Mouse (Mus musculus): ENCODE results near the gene Ppp6r1.

Ppp6r1 gene

DNA sequence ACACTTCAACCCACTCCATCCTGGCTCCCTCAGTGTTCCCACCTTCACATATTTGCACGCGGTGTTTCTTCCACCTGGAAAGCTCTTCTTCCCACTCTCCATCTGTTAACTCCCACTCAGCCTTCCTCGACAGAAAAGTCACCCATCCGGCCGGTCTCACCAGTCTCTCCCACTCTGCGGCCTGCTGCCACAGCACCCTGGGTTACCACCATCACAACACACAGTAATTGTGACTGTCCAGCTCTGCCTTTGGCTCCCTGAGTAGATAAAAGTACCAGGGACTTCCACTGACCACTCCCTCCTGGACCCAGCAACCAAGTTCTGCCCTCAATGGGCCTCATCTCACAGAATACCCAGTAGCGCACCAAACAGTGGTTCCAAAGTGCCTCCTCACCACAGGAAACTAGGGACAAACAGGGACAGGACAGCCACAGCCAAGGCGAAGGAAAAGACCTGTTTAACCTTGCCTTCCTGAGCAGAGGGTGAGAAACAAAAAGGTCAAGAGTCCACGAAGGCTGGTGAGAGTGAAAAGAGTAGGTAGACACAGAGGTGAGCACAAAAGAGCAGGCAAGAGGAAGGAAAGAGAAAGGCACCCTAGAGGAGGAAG is 1.2 kb downstream of the Ppp6r1 start:
- DNase-seq = no peak

DNA sequence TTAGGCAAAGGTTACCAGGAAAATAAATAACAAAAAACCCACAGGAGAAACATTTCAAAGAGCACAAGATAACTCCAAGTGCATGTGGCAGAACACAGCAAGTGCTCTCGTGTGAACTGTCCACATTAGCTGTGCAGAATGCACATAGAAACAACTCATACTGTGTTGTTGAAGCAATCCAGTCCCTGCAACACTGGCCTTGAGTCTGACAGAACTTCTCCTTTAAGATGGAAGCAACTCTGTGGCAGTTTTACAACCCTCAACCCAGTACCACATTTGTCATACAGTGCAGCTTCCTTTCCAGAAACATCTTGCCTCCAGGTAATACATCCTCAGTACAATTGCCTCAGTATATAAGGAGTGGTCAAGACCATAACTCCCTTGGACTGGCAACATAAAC is 2.0 kb downstream of the Ppp6r1 start:
- DNase-seq = no peak

DNA sequence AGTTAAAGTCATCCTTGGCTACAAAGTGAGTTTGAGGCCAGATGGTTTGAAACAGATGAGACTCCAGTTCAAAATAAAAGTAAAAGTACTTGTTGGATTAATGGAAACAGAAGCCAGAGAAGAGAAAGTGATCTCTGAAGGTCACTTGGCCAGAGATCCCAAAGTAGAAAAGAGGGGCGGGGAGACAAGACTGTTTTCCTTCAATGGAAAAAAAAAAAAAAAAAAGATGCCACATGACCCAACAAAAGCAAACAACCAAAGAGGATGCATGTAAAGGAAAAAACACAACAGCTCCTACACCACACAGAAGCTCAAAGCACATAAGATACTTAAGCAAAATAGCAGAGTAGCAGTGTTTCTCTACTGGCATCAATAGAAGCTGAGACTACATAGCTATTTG is 2.9 kb downstream of the Ppp6r1 start:
- no peak for DNase-seq

DNA sequence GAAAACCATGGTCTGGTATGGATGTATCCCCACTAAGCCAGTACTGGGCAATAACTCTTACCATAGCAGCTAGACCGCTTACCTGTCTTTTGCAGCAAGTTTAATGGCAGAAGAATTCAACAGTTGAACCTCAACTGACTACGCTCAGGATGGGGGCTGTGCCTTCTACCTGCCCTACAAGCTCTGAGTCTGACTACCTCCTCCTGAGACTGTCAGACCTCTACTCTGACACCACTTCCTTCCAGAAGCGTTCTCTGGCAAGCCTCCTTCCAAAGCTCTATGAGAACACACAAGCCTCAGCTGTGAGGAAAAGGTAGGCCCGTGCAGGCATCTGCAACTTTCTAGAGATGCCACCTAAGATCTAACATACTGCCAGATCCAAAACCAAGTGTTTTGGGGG is 3.4 kb downstream of the Ppp6r1 start:
- DNase-seq = no peak

DNA sequence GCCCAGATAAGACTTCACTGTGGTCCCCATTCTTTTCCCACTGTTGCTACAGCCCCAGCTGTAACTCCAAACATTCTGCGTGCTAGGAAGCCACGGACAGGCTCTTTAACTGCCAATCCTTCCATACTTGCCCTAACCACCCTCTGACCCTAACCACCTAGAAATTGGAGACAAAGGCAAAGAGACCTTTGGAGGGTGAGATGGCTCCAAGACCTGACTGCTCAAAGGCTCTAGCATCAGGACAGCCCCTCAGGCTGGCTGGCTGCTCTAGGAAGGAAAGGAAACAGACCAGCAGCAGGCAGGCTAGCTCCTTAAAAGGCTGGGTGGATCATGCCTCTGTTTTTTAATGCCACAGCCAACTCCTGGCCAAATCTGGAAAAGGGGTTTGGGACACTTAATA is 4.6 kb downstream of the Ppp6r1 start:
- no peak for DNase-seq

DNA sequence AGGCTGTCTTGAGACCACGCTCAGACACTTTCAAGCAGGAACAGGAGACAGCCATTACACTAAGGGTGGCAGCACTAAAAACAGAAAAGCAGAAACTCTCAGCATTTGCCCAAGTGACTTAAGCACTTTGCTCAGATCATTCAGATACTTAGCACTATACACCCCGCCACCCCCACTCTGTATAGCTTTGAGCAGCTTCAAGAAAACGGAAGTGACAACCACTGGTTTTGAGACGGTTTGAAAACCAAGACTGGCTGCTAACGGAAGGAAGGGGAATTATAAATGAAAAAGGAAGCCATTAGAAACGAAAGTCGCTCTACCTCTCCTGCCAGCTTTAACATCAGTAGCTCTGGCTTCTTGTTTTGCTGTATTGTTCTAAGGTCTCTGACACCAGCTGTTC is 5.0 kb downstream of the Ppp6r1 start:
- no peak for DNase-seq

DNA sequence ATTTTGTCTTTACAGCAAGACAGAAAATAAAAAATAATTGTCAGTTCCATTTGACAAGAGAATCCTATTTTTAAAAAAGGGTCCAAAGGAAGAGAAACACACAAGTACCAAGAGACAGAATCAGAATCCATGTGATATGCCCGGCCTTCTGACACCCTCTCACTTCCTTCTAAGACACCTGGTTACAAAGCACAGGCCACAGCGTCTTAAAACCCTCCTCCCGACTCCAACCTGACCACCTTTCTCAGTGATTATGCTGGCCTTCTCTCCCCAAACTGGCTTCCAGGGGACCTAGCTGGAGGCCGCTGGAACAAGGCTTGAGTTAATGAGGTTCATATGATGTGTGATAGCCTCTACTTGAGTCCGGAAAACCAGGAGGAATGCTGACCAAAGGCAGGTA is 5.5 kb downstream of the Ppp6r1 start:
- no peak for DNase-seq

DNA sequence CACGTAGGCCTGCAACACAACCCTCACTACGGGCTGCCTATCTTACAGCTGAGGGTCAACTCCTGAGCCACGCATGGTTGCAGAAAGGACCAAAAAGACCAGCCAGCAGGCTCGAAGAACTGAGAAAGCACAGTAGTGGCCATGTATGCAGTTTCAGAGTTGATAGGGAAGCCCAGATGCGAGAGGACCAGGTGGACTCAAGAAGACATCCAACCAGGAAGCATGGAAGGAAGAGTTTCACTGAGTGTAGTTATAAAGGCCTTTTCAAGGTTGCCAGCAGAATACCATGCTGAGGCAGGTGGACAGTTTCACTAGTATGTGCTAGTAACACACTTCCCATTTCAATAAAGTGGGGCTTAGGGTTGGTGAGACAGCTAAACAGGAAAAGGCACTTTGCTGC is 6.1 kb downstream of the Ppp6r1 start:
- no peak for DNase-seq

DNA sequence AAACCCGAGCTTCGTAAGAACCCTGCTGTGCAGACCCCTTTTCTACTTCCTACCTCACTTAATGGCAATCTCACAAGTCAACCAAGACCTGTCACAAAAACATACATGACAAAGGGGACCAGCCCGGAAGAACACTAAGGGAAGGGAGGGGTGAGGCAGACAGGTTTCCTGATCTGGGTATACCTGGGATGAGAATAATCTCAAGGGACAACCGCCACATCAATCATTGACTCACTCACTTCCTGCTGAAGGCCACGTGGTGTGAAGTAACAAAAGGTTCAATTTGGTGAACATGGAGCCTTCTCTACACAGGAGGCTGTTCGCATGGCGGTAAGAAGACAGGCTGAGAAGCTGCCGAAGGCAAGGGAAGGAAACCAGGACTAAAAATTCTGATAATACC is 7.2 kb downstream of the Ppp6r1 start:
- no peak for DNase-seq

DNA sequence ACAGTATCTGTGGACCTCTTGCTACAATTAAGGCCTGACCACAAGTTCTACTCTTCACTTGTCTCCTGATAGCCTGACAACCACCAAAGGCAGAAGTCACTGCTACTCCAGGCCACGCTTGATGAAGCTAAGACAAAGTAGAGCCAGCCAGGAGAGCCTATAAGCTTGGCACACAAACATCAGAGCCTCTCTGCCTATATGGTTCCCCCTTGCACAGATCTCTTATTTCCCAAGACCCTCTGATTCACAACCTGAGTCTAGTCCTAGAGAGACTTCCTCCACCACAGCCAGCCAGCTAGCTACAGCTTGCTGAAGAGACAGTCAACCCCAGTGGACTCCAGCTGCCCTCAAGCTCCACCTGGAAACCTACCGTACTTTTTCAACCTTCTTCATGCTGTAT is 10.8 kb downstream of the Ppp6r1 start:
- DNase-seq = no peak

DNA sequence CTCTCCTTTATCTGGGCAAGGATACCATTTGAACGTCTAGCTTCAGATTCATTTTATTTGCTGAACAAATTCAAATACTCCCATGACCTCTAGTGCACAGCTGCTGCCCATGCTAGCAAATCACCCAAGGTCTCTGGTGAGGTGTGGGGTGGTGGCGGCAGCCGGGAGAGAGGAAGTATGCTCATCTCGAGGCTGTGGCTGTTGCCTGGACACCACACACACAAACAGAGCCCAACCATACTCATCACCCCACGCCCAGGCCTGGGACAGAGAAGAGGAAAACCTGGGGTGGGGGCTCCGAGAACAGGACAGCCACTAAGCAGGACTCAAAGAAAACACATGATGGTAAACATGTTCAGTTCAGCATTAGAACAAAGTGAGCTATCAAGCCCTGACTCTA is 11.5 kb downstream of the Ppp6r1 start:
- DNase-seq = no peak

DNA sequence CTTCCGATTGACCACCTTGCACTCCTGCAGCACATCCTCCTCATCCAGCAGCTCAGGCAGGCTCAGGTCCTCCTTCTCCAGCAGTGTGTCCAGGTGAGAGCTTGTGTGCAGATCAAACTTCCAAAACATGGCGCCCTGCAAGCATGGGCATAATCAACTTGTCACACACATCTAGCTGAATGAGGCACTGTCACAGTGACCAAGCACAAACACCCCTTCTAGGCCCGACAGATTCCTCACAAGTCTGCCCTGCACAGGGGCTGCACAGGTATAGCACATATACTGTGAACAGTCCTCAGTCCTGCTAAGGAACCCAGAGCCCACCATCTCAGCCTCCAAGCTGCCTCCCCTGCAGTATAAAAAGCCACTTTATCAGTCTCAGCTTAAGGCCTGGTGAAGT is 12.0 kb downstream of the Ppp6r1 start:
- no peak for DNase-seq

DNA sequence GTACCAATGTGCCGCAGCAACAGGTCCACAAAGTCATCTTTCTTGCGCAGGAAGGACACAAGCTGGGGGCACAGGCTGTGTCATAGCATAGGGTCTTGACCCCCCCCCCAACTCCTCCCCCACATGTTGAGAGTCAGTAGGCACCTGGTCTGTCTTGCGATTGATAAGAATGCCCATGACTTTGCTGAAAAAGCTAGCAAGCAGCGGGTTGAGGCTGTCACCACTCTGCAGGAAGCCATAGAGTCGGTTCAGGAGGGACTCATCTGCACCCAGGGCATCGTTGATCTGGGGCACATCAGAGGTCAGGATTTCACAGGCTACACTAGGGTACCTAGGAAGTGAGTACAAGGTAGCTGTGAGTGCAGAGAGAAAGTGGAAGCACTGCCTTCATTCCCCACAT is 15.6 kb downstream of the Ppp6r1 start:
- DNase-seq = no peak

DNA sequence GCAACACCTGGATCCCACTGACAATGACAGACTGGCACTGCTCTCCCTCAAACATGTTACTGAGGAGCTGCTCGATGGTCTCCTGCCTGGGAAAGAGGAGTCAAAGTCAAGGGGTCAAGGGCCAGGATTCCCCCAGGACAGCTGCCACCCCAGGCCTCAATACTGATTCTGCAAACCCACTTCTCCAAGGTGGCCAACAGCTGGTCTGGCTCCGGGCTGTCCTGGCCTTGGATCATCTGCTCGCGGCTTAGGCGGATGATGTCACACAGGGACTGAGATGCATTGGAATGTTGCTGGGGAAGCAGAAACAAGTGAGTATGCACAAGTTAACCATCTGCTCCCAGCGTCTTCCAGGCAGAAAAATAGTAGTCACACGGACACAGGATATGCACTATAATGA is 16.9 kb downstream of the Ppp6r1 start:
- DNase-seq = no peak

DNA sequence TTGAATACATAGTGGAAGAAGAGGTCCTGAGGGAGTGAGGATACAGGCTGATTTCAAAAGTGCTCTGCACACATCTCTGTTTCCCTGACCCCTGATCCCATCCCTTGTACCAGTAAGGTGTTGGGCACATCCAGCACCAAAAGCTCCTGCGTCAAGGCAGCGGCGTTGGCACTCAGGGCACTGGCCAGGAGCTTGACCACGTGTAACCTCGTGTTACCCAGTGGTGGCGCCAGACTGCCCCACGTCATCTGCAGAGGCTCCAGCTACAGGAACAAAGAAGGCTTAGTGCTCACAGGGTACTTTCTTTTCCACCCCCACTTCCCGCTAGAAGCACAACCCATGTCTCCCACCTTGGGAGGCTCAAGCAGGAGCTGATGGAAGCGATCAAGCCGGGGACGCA is 17.7 kb downstream of the Ppp6r1 start:
- no peak for DNase-seq

DNA sequence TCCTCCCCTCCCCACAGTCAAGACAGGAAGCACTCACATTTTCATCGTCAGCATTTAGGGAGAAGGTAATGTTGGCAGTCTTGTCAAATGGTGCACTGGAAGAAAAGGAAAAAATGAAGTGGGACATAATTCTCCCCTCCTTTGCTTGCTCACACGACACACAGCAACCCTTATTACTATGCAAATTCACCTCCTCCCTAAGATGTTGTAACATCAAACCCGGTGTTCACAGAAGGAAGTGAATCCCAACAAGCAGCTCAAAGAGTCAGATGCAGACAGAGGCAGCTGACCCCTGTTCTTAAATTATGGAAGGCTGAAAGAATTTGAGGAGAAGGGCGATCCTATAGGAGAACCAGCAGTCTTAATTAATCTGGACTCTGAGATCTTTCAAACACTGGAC is 22.6 kb downstream of the Ppp6r1 start:
- DNase-seq = no peak

DNA sequence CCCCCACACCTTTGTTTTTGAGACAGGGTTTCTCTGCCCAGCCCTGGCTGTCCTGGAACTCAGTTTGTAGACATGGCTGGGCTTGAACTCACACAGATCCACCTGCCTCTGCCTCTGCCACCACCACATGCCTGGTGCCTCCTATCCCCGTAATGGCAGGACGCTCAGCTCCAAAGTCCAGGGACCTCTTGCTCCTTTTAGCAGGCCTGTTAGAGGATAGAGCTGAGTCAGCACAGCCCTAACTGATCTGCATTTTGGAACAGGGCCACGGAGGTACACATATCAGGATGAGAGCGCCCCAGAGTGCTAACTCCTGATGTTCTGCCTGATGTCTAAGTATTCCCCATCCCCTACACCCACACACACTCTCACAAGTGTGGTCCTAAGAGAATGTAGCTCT is 27.8 kb downstream of the Ppp6r1 start, which contains the start of gene Tmem86b:
Gene Tmem86b (minus strand): TSS at position 392 of the 400 bp plus-strand sequence.
- DNase-seq = no peak

DNA sequence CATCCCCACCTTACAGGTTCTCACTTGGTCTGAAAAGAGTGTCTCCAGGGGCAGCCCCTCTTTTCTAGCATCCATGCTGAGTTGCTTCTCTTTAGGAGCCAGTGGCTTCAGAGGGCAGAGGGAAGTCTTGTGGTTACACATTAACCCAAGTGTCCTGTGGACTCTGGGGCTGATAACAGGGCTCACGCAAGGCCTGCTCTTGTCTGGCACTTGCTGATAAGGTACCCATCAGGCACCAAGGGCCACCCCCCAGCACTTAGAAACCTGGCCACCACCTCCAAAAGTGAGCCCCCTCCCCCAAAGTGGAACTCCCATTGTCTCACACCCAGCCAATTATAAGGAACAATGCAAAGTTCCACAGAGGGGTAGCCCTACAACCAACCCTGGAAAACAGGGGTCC is 28.6 kb downstream of the Ppp6r1 start:
- DNase-seq = no peak

DNA sequence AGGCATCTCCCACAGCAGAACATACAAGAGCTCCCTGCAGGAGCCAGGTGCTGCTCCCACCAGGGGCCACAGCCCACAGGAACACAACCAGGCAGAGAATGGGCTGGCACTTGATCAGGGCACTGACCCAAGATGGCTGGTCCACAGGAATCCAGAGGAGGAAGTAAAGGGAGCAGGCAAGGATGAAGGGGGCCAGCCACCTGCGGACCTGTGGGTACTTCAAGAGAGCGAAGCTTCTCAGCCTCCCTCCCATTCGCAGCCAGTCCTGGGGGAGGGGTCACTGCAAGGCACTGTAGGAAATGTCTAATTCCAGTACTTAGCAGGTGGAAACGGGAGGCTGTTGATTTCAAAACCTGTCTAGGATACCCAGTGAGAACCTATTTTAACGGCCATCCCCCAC is 29.2 kb downstream of the Ppp6r1 start:
- peak; percentile 41 to 55 for DNase-seq

DNA sequence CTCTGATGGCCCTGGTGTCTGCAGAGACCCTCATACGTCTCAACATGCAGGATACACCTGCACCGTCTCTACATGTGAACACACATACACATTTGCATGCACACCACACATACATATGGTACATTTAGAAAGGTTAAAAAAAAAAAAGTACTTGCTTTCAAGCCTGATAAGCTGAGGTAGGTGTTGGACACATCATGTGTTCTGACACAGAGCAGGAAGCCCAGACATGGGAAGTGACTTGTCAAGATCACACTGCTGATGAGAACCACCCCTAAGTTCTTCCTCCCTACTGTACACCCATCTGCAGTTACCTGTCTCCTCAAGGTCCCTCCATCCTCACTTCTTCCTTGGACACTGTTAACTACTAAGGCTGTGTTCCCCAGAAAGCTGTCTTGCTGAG is 32.9 kb downstream of the Ppp6r1 start:
- no peak for DNase-seq

DNA sequence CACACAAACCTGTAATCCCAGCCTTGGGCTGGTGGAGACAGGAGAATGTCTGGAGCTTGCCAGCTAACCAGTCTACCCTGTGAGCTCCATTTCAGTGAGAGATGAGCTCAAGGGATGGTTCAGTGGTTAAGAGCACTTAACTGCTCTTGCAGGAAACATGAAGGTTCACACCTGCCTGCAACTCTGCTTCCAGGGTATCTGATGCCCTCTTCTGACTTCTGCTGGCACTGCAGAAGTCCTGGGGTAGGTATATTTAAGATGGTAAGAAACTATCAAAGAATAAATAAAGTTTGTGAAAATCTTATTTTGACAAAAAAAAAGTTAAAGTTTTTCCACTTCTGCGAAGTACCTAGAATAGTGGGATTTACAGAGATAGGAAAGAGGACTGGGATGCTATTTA is 34.5 kb downstream of the Ppp6r1 start:
- peak in 1 of 2 experiments; percentile 30 for DNase-seq

DNA sequence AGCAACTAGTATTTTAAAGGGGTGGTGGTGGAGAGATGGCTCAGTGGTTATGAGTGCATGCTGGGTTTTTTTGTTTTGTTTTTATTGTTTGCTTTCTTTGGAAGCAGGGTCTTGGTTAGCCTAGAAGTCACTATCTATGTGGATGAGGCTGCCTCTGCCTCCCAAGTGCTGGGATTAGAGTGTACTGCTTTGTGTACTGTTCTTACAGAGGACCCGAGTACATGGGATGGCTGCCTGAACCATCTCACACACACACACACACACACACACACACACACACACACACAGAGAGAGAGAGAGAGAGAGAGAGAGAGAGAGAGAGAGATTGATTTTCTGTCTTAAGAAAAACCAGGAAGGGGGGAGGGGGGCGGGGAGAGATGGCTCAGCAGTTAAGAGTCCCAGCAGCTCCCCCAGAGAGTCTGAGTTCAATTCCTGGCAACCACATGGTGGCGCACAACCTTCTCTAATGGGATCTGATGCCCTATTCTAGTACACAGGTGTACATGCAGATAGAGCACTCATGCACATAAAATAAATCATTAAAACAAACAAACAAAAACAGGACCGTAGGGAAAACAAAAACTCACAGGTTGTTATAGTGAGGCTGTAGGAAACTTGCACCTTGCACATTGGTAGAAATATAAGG is 35.2 kb downstream of the Ppp6r1 start:
- peak; percentile 69 to 75 for DNase-seq

DNA sequence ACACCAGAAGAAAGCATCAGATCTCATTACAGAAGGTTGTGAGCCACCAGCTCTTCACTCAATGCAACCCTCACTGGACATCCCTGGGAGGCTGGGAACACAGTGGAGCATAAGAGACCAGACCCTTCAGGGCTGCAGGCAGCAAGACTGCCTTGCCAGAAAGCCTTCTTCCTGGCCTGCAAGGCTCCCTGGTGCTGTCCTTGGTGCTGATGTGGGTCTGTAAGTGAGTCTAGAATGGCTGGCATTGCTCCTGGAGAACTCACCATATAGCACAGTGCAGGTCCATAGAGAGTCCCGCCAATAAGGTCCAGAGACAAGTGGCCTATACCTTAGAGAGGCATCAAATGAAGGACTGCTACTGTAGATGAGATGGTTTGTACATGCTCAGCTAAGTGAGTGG is 38.8 kb downstream of the Ppp6r1 start:
- DNase-seq = no peak

DNA sequence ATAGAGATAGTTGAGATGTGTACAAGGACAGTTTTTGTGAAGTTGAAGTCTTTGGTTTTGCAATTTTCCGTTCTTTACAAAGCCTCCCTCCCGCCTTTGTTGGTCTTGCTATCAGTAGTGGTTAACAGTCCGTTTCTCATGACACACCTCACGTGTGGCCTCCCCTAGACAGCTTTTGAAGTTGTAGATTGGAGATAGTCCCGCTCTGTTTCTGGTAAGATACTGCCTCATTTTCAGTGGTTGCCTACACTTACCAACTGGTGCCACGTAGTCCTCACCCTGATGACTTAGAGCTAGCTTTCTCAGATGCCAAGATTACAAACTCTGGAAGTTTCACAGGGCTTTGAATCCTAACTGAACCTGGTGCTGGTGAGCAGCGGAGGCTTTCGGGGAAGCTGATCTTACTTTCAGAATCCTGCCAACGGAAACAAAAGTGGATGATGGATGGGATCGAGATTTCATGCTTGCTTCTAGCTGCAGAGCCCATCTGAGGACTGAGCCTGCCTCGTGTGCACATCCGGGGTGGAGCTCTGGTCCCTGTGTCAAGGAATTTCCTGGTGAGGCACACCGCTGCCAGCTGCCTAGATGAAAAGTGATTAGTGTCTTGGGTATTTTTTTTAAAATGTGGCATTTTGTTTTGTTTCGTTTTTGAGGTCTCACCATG is 44.9 kb downstream of the Ppp6r1 start:
- no peak for DNase-seq

DNA sequence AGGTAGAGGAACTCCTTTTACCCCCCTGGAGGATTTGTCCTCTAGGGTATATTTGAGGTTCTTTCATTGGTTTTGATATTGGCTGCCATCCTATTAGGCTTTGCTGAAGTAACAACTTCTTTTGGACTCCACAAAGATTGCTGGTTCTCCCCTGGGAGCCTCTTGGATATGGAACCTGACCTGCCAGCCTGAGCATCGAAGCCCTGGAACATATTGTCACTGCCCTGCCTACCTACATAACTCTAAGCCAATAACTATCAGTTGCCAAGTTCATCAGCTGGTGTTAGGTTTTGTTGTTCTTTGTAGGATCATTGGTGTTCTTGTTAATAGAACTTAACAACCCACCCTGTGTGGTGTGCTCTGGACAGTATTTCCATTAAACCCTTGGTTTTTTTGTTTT is 45.9 kb downstream of the Ppp6r1 start:
- DNase-seq = peak; percentile 49 to 50

All from cerebellum, adult 18-20 months (tissue).